Mouse (Mus musculus) thymus, adult 18-20 months (tissue): Measurements from ENCODE around the gene Hoxb6.
A peak's percentile ranks its signal among the peaks of the same experiment; 100 is the strongest.

Experiments used
- DNase-seq, 2 experiments: peaks; one replicate each; pipeline ENCODE4 v3.0.0; 2022; ENCODE audit warnings: mixed read lengths in 2 of 2

The Hoxb6 gene

GRCm38 (mm10) chr11:96317608-96318367 lies 25.5 kb downstream of the Hoxb6 start, which contains the start of gene Hoxb4:
Gene Hoxb4, plus strand, starts transcription at chr11:96318267.
- no peak for DNase-seq

DNA sequence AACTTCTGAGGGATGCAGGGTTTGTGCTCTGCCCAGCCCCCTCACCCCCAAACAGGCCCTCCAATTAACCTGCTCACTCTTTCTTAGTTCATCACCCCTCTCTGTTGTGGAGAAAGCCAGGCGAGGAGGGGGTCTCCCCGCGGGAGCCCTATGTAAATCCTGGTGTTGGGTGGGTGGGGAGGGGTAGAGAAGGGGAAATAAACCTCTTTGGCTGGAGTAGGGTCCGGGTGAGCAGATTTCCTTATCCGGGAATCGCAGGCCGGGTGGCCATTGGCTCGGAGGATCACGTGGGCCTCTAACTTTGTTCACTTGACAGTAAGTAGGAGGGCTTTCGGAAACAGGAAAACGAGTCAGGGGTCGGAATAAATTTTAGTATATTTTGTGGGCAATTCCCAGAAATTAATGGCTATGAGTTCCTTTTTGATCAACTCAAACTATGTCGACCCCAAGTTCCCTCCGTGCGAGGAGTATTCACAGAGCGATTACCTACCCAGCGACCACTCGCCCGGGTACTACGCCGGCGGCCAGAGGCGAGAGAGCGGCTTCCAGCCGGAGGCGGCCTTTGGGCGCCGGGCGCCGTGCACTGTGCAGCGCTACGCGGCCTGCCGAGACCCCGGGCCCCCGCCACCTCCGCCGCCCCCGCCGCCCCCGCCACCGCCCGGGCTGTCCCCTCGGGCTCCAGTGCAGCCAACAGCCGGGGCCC lies 26.2 kb downstream of the Hoxb6 start:
- DNase-seq: peak; percentile 50 to 60

- no peak for DNase-seq
Measured at GRCm38 (mm10) chr11:96319071-96319902, 27.0 kb downstream of the Hoxb6 start.

GRCm38 (mm10) chr11:96319910-96320309 lies 27.6 kb downstream of the Hoxb6 start:
- no peak for DNase-seq

- no peak for DNase-seq
Measured at GRCm38 (mm10) chr11:96320688-96321087, 28.4 kb downstream of the Hoxb6 start.

- no peak for DNase-seq
Measured at GRCm38 (mm10) chr11:96321846-96322245, 29.6 kb downstream of the Hoxb6 start.

GRCm38 (mm10) chr11:96322738-96323137 lies 30.5 kb downstream of the Hoxb6 start:
- no peak for DNase-seq

DNA sequence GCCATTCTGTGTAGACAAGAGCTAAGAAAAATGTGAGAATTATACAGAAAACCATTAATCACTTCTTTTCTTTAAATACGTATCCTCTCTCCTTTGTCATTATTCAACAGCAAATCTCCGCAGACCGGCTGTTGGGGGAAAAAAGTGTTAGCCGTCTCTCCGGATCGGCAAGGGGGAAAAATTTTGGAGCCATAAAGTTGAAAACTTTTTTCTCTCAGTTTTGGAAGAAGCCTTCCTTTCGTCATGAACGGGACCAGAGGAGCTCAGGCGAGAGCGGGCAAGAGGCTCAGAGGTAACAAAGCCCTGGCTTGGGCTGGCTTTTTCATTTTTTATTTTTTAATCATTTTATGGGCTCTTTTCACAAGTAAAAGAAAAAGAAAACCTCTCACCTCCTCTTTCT lies 30.9 kb downstream of the Hoxb6 start, which contains the start of gene Hoxb3:
TSS of gene Hoxb3 (plus strand) at position 173 of the 400 bp plus-strand sequence.
- no peak for DNase-seq

- no peak for DNase-seq
Measured at GRCm38 (mm10) chr11:96324125-96324524, 31.8 kb downstream of the Hoxb6 start.

- no peak for DNase-seq
Measured at GRCm38 (mm10) chr11:96324965-96325364, 32.7 kb downstream of the Hoxb6 start.

DNA sequence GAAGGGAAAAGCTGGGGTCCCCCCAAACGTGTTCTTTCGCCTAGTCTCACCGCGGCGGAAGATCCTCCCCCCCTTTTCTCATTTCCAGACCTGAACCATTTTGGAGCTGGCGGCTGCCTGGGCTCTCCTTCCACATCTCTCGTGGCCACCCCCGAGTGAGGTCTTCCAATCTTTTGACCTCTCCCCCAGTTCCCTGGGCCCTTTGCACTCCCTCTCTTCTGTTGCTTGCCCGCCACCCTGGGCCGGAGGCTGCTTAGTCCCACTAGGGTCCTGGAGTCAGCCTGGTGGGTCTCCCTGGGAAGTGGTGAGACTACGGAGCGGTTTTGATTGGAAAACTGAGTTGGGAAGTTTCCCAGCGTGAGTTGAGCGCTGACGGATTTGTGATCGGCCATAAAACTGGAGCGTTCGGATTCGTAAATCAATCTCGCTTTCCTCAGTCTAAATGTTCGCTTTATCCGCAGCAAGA lies 33.5 kb downstream of the Hoxb6 start:
- no peak for DNase-seq

DNA sequence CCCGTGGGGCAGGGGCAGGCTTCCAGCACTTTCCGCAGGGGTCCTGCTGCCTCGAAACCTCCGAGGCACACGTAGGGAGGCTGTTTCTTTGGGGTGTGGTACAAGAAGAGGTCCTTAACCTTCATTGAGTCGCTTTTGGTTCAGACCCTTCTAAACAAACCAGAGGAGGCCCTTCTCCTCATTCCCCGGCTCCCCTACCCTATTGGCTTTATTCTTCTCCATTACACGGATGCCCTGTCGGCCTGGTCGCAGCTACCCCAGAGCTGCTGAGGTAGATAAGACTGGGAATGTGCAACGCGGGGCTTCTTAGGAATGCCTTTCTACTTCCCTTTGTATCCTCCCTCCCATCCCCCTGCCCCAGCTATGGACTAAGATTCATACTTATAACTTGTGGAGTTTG lies 34.4 kb downstream of the Hoxb6 start:
- DNase-seq: no peak

- no peak for DNase-seq
Measured at GRCm38 (mm10) chr11:96327122-96327521, 34.8 kb downstream of the Hoxb6 start.

DNA sequence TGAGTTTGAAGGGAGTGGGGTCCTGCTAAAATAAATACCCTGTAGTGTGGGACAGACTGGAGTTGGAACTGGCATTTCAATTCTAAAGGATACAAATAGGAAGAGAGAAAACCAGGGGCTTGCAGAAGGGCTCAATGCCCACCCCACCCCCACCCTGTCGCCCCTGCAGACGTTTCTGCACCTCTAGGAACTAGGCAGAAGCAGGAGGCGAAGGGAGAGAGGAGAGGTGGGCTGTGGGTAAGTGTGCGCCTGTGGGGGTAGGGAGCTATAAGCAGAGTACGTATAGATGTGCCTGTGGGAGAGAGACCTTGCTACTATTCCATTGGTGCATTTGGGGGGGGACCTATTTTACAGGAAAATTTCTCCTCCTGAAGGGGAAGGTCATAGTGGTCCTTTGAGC lies 35.5 kb downstream of the Hoxb6 start:
- DNase-seq: no peak

DNA sequence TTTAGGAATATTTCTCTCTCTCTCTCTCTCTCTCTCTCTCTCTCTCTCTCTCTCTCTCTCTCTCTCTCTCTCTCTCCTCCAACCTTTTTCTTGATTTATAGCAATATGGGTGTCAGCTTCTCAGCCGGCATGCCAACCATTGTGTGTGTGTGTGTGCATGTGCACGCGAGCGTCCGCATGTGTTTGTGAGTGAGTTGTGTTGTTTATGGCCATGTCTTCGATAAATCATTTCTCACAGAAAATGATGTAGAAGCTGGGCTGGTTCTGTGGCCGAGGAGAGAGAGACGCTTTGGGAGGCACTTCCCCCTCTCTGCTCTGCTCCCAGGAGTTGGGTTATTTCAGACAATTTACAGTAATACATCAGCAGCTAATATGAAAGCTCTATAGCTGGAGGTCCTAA lies 36.3 kb downstream of the Hoxb6 start:
- DNase-seq: no peak

GRCm38 (mm10) chr11:96332105-96332504 lies 39.8 kb downstream of the Hoxb6 start:
- no peak for DNase-seq

- DNase-seq: no peak
Measured at GRCm38 (mm10) chr11:96332618-96333032, 40.3 kb downstream of the Hoxb6 start.

DNA sequence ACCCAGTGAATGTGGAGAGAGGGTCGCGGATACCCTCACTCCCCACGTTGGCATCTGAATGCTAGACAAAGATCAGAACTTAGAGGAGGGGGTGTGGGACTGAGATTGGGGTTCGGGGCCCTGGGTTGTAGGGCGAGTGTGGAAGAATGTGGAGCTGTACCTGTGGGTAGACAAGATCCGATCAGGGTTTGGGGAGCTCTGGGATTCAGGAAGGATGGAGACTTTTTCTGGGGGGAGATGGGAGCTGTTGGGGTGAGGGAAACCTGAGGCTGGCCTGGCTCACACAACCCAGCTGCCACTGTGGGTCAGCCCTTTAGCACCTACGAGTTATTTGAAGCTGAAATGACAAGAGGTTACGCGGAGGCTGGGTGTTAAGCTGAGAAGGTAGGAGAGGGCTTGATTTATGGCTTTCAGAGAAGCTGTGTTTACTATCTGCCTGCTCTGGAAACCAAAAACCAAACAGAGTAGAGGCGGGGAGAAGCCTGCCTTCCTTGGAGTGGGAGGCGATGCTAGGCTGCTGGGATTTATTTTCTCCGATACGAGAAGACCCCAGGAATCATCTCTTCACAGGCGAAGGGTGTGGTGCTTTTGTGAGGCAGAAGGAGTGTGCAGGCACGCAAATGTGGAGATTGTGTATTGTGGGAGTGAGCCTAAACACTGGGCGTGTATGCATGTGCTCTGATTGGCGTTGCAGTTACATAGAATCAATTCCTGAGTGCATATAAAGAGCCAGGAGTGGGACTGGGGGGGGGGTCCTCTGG lies 41.1 kb downstream of the Hoxb6 start:
- no peak for DNase-seq

GRCm38 (mm10) chr11:96334002-96334364 lies 41.7 kb downstream of the Hoxb6 start:
- no peak for DNase-seq

- DNase-seq: no peak
Measured at GRCm38 (mm10) chr11:96334998-96335397, 42.7 kb downstream of the Hoxb6 start.

GRCm38 (mm10) chr11:96336597-96336996 lies 44.3 kb downstream of the Hoxb6 start:
- no peak for DNase-seq

- DNase-seq: no peak
Measured at GRCm38 (mm10) chr11:96337026-96337425, 44.8 kb downstream of the Hoxb6 start.
